Mouse (Mus musculus) cerebellum, adult 8-10 months (tissue): ENCODE results near the gene Nsmce1.
A peak's percentile ranks its signal among the peaks of the same experiment; 100 is the strongest.

Source experiments
- DNase-seq: peaks from one replicate; pipeline ENCODE4 v3.0.0; 2022

Gene Nsmce1

GRCm38 (mm10) chr7:125490947-125491735, at the start of gene Nsmce1:
Gene Nsmce1 (minus strand): TSS chr7:125491596.
- peak; percentile 93 for DNase-seq

GRCm38 (mm10) chr7:125541026-125541425, 49.6 kb upstream of the Nsmce1 start:
- DNase-seq: no peak

DNA sequence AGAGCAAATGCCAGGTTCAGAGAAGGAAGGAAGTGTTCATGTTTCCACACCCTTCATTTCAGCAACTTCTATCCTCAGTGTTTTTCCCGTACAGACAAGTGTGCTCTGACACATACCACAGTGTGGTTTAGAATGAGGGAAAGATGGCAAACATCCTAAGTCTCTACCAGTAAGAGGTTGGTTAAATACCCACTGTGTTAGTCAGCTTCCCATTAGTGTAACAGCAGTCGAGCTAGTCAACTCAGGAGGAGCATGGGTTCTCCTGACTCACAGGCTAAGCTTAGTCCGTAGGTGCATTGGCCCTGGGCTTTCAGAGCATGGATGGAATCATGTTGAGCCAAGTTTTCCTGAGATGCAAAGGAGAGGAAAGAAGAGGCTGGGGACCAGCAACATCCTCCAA, 48.0 kb upstream of the Nsmce1 start:
- no peak for DNase-seq

- no peak for DNase-seq
Observed at GRCm38 (mm10) chr7:125527901-125528580, 36.6 kb upstream of the Nsmce1 start.

GRCm38 (mm10) chr7:125527186-125527585, 35.8 kb upstream of the Nsmce1 start:
- DNase-seq: no peak

DNA sequence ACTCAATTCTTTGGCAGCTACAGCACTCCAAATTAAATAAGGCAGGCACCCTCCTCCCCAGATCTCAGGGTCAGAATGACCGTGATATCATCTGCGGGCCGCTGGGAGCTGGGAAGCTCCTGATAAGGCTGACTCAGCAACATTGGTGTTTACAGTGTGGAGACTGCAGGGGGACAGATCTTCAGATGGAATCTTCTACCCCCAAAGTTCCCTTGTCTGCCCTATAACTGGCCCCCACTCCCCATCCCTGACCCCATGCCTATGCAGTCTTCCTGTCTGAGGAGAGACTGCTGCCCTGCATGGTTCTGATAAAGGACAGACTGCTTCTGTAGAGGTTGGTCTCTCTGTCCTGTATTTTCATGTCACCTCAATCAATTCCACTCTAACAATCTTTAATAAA, 31.7 kb upstream of the Nsmce1 start:
- no peak for DNase-seq

DNA sequence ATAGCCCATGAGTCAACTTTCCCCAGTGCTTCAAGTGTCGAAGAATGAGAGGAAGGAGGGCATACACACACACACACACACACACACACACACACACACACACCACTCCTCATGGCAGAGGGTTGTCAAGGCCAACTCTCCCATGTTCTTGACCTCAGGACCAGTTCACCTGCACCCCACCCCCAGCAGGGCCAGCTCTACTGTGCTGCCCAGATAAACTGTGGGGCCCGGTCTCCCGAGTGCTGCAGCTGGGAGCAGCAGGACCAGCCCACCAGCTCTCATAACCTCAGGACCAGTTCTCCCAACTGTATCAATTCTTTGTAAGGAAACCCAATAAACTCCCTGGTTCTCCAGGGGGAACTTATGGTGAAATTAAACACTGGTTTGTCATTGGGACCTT, 28.3 kb upstream of the Nsmce1 start:
- DNase-seq: no peak

DNA sequence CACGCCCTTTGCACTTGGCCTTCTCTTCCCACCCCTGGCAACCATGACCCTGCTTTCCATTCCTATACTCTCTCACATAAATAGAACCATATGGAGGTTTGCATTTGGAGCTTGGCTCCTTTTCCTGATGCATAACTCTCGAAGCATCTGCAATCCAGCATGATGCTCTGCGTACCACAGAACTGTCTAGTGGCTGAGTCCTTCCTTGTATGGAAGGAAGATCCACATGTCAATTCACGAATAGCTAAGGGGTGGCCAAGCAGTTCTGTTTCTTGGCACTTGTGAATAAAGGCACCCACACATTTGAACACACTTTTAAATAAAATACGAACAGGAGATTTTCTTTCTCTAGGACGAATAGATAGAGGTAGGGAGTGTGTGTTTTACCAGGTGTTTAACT, 26.1 kb upstream of the Nsmce1 start:
- DNase-seq: no peak

- DNase-seq: no peak
Observed at GRCm38 (mm10) chr7:125516723-125517122, 25.3 kb upstream of the Nsmce1 start.

DNA sequence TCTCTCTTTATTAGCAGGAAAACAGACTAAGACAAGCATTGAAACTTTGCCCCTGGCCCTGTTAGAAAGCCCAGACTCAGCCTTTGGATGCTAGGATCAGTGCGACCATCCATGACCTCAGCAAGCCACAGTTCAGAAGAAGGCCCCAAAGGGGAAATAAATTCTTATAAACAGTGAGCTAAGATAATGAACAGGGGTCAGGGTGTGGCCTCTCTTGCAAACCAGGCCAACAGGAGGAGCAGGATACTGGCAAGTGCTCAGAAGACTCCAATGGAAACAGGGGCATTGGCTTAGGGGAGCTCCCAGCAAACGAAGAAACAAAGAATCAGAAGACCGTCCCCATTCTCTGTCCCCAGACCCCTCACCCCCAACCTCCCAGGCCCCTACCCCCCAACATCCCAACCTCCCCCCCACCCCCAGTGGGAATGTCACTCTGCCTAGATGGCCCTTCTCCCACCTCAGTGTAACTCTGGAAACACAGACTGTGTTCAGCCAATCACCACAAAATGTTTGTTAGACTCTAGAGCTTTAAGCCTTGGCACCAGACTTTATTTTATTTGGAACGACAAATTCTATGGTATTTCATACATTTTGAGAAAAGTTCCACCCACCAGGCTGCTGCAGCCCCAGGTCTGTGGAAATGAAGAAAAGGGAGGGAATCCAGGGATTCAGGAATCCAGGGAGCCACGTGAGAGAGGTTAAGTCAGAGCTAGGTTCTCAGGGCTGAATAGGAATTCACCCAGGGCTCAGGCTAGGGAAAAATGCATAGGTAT, 23.9 kb upstream of the Nsmce1 start:
- no peak for DNase-seq

DNA sequence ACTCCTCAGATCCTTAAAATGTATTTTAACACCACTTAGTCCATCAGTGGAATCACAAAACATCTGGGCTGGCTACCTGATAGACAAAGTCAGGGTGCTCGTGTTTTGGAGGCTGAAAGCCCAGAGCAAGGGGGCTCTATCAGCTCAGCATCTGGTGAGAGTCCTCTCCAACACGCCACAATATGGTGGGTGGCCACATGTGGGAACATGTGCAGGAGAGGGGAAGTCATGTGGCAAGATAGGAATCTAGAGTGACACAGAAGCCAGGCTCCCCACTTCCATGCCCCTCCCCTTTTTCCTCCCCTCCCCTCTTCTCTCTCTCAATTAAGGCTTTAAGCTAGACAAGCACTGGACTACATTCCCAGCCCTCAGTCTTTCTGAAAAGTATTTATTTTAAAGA, 20.5 kb upstream of the Nsmce1 start:
- DNase-seq: no peak

DNA sequence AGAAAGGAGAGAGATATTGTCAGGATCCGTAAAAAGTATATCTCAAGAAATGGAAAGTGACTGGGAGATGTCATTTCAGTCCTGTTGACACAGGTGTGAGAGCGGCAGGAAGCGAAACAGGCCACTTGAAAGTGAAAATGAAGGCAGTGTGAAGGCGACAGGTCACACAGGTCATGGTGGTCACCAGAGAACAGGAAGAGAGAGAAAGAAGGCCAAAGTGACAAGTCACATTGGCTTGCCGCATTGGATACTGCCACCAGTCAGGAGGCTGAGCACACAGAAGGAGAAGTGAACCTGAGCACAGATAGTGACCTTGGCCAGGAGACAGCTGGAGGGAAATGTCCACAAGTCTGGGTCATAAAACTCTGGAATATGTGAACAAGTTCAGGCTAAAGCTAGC, 20.0 kb upstream of the Nsmce1 start:
- DNase-seq: no peak

DNA sequence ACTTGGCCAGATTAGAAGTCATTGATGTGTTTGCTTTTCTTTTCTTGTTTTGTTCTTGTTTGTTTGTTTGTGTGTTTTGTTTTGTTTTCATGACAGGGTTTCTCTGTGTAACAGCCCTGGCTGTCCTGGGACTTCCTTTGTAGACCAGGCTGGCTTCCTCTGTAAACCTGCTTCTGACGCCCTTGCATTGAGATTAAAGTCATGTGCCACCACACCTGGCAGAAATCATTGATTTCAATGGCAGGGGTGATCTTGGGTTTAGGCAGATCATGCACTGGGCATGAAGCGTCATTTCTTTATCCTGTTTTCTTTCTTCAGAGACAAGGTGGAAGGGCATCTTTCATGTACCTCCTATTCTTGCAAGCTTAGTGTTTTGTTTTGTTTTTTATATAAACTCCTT, 15.9 kb upstream of the Nsmce1 start:
- no peak for DNase-seq

DNA sequence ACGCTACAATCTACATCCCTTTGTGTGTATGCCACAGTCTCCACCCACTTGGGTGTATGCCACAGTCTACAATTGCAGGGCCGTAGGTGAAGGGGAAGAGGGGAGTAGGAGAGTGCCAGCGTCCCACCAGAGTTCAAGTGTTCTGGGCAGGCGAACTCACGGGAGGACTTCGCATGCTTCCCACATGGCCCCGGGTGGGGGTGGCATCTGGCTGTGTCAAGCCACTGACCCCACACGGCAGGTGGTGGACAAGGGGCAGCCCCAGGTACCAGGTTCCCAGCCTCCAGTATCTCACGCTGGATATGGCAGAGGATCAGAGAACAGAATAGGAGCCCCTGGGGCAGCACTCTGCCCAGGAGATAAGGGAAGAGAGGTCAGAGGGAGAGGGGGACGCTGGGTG, 14.2 kb upstream of the Nsmce1 start:
- DNase-seq: no peak

- DNase-seq: no peak
Observed at GRCm38 (mm10) chr7:125504618-125505017, 13.2 kb upstream of the Nsmce1 start.

DNA sequence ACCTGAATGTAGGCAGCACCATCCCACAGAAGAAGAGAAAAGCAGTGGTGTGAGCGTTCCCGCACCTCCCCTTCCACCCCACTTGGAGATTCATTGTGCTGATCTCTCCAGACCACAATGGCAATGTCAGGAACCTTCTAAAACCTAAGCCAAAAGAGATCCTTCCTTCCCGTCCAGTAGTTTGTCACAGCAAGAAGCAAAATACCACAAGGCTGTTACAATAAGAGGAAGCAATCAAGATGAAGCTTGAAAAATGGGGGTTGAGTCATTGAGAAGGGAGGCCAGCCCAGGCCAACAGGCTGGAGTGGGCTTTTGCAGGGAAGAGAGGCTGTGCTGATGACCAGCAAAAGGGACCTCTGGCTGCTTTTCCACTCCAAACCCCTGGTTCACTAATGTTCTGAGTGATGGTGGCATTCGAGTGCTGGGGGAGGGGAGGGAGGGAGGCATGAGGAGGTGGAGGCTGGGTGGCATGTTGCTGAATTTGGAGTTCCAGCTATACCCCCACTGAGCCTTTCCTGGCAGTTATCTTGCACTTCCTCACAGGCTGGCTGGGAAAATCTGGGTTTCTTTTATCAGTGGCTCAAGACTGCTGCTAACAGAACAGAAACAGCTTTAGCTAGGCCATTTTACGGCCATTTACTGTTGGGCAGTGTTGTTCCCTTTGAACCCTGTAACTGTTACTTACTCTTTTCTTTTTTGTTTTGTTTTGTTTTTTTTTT, 12.1 kb upstream of the Nsmce1 start:
- DNase-seq: no peak

DNA sequence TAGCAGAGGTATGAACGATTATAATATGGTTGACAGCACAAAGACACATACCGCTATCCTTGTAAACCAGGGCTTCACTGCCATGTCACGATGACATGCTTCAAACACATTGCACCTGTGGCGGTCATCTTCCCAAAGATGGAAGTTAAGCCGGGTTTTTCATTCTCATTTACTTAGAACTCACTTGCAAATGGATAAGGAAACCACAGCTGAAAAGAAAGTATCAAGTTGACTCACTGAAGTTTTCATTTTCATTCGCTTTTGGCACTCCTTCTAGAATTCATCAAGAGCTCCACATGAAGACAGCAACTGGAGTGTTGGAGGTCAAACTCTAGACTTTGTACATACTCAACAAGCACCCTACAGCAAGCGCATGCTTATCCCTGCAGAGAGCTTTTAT, 9.5 kb upstream of the Nsmce1 start:
- DNase-seq: no peak

GRCm38 (mm10) chr7:125499927-125500868, 8.8 kb upstream of the Nsmce1 start:
- no peak for DNase-seq

DNA sequence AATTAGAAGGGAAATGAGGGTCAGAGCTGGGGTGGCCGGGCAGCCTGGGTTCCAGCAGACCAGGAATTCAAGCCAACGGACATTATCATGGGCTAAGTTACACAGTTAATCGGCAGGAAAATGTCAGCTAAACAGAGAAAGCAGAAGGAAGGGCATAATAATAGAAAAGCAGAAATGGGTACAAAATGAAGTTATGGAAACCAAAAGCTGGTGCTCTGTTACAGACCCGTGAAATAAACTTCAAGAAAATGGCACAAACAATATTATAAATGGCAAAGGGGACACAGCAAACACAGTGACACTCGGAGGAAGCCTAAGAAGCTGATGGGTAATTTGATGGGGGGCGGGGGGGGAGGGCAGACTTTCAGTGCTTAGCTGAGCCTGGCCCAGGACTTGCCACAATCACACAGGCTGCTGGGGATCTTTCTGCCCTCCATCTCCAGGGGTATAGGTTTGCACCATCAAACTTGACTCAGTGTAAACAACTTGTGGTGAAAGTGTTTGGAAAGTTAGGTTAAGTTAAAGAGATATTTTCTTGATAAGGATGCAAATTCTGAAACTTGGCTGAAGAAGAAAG, 4.6 kb upstream of the Nsmce1 start:
- DNase-seq: no peak

DNA sequence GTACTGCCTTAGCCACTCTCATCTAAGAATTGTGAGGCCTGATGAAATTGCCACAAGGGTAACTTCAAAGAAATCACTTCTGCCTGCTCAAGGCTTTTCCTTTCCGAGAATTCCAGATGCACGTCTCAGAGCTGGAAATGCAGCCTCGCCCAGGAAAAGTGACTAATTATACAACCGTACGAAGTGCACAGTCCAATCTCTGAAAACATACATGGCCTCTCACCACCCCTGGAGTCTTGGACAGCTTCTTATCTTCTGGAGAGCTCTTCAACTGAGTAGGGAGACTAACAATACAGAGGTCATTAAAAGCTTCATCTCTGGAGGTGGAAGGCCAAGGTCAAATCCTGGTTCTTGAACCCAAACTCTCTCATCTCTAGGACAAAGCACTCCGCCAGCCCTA, 1.2 kb upstream of the Nsmce1 start:
- DNase-seq: no peak

- DNase-seq: no peak
Observed at GRCm38 (mm10) chr7:125491760-125492159, 364 bp upstream of the Nsmce1 start.

DNA sequence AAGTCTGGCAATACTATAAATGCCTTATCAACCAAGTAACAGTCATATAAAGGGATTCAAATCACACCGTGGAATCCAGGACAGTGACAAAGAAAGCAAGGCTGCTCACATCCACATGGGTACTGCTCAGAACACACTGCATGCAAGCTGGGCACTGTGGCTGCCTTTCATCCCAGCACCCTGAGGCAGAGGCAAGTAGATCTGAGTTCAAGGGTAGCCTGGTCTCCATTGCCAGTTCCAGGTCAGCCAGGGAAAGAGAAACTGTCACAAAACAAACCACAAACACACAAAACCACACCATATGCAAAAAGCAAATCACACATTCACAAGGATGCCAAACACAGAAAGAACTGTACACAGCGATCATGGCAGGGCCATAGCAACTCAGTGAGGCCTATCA, 1.8 kb downstream of the Nsmce1 start:
- DNase-seq: no peak
